Mouse (Mus musculus) forebrain, embryonic 13.5 days (tissue): Measurements from ENCODE around the gene Apeh. TPM values are rescaled to one million over a fixed set of nuclear protein-coding genes. Genes with fewer than 3 reads are reported as not detected.
A peak's percentile ranks its signal among the peaks of the same experiment; 100 is the strongest.

Experiments
- ATAC-seq: fragments of 200-750 bp; cut with Nextera tagmentation; 2 replicates; pipeline ENCODE4 v1.8.0; 2017
- H3K27ac ChIP-seq: fragments of 300-500 bp; sonication (generic); 2 replicates; pipeline ENCODE4 v1.5.1; 2015; ENCODE audit warnings: inconsistent platforms, mild to moderate bottlenecking, moderate library complexity
- H3K27me3 ChIP-seq: fragments of 300-500 bp; sonication (generic); 2 replicates; pipeline ENCODE4 v1.6.1; 2015; ENCODE audit warnings: mild to moderate bottlenecking, inconsistent platforms
- H3K36me3 ChIP-seq: fragments of 300-500 bp; sonication (generic); 2 replicates; pipeline ENCODE4 v1.6.1; 2015; ENCODE audit warnings: mild to moderate bottlenecking, inconsistent platforms; ENCODE audit not compliant: poor library complexity, severe bottlenecking
- H3K4me1 ChIP-seq: fragments of 300-500 bp; sonication (generic); 2 replicates; pipeline ENCODE4 v1.6.1; 2015; ENCODE audit warnings: inconsistent platforms
- H3K4me2 ChIP-seq: fragments of 300-500 bp; sonication (generic); 2 replicates; pipeline ENCODE4 v1.6.1; 2015; ENCODE audit warnings: inconsistent platforms, mild to moderate bottlenecking, moderate library complexity
- H3K4me3 ChIP-seq: fragments of 300-500 bp; sonication (generic); 2 replicates; pipeline ENCODE4 v1.5.1; 2015; ENCODE audit warnings: mild to moderate bottlenecking, inconsistent platforms
- H3K9ac ChIP-seq: fragments of 300-500 bp; sonication (generic); 2 replicates; pipeline ENCODE4 v1.6.1; 2015; ENCODE audit warnings: mild to moderate bottlenecking, inconsistent platforms
- H3K9me3 ChIP-seq: fragments of 300-500 bp; sonication (generic); replicated peaks from 2 replicates; pipeline ENCODE4 v1.6.1; 2016; ENCODE audit warnings: inconsistent platforms
- WGBS: fragments of 180-500 bp; shearing (Covaris S2); methylation state at CpG from one replicate; pipeline ENCODE4 v1.1.7; 2015; 5-methylcytosine and 5-hydroxymethylcytosine counted together
- polyA plus RNA-seq: library from polyadenylated mRNA; unstranded; fragments of >200 nt; fragmentation: Nextera tagmentation; extraction: Ambion mirVana; gene quantifications from 2 replicates; pipeline ENCODE4 v1.2.1, GENCODE M21; 2015

Gene Apeh
- polyA plus RNA-seq, 1 experiment from 2014 or later: 49.9 TPM

GRCm38 (mm10) chr9:108115290-108116077 is 21.1 kb upstream of the Apeh start:
- H3K4me3 ChIP-seq: no peak overlapping the region
- H3K9ac ChIP-seq: no peak overlapping the region
- WGBS: 77% methylated on average over 43 of the region's 43 CpGs
- H3K27me3 ChIP-seq: no peaks in the 10 kb centered on the region
- no peaks in the 10 kb centered on the region for H3K9me3 ChIP-seq
- no peak for ATAC-seq
- no peak overlapping the region for H3K27ac ChIP-seq
- H3K36me3 ChIP-seq: peaks cover 65% of the 10 kb centered on the region
- H3K4me1 ChIP-seq: peaks cover 12% of the 10 kb centered on the region
- no peak overlapping the region for H3K4me2 ChIP-seq

GRCm38 (mm10) chr9:108112719-108113340 is 18.4 kb upstream of the Apeh start:
- H3K9ac ChIP-seq: no peak overlapping the region
- WGBS: 95% methylated on average over 18 of the region's 18 CpGs
- H3K27ac ChIP-seq: no peak overlapping the region
- no peak overlapping the region for H3K4me3 ChIP-seq
- peaks cover 13% of the 10 kb centered on the region for H3K4me1 ChIP-seq
- H3K4me2 ChIP-seq: no peak overlapping the region
- peaks cover 74% of the 10 kb centered on the region for H3K36me3 ChIP-seq
- no peak for ATAC-seq
- H3K27me3 ChIP-seq: no peaks in the 10 kb centered on the region
- no peaks in the 10 kb centered on the region for H3K9me3 ChIP-seq

- Histone ChIP-seq H3K27ac (no peak overlapping the region), H3K9ac (0 out of 2 replicates have a peak overlapping the region, but pooled peaks have one; percentile 3), H3K4me3 (no peak overlapping the region), H3K36me3 (peaks cover 79% of the 10 kb centered on the region), H3K27me3 (no peaks in the 10 kb centered on the region), H3K9me3 (no peaks in the 10 kb centered on the region), H3K4me1 (peaks cover 13% of the 10 kb centered on the region), H3K4me2 (peak overlapping the region; percentile 39)
- no peak for ATAC-seq
- 79% methylated on average over 17 of the region's 17 CpGs for WGBS
Observed at GRCm38 (mm10) chr9:108111593-108112121, 17.3 kb upstream of the Apeh start.

- 0 out of 2 replicates have a peak overlapping the region, but pooled peaks have one; percentile 3 for H3K9ac ChIP-seq
- H3K4me1 ChIP-seq: peaks cover 13% of the 10 kb centered on the region
- 20% methylated on average over 22 of the region's 22 CpGs for WGBS
- ATAC-seq: no peak
- peaks cover 79% of the 10 kb centered on the region for H3K36me3 ChIP-seq
- H3K4me2 ChIP-seq: peak overlapping the region; percentile 39
- no peaks in the 10 kb centered on the region for H3K9me3 ChIP-seq
- H3K4me3 ChIP-seq: no peak overlapping the region; the same call in 1 of the 2 replicates
- H3K27ac ChIP-seq: peak overlapping the region; percentile 42; the same call in 1 of the 2 replicates
- no peaks in the 10 kb centered on the region for H3K27me3 ChIP-seq
Observed at GRCm38 (mm10) chr9:108111101-108111592, 16.7 kb upstream of the Apeh start.

- 94% methylated on average over 16 of the region's 16 CpGs for WGBS
- no peak overlapping the region for H3K9ac ChIP-seq
- no peak overlapping the region for H3K4me2 ChIP-seq
- ATAC-seq: no peak
- H3K4me1 ChIP-seq: peaks cover 16% of the 10 kb centered on the region
- no peak overlapping the region for H3K27ac ChIP-seq
- H3K27me3 ChIP-seq: no peaks in the 10 kb centered on the region
- H3K4me3 ChIP-seq: no peak overlapping the region
- H3K36me3 ChIP-seq: peaks cover 78% of the 10 kb centered on the region
- no peaks in the 10 kb centered on the region for H3K9me3 ChIP-seq
Observed at GRCm38 (mm10) chr9:108110160-108110559, 15.8 kb upstream of the Apeh start.

GRCm38 (mm10) chr9:108107867-108108266 is 13.5 kb upstream of the Apeh start:
- Histone ChIP-seq H3K9me3 (no peaks in the 10 kb centered on the region), H3K27ac (no peak overlapping the region), H3K36me3 (peaks cover 68% of the 10 kb centered on the region), H3K27me3 (no peaks in the 10 kb centered on the region), H3K4me1 (peaks cover 22% of the 10 kb centered on the region), H3K4me2 (no peak overlapping the region), H3K4me3 (no peak overlapping the region), H3K9ac (no peak overlapping the region)
- 95% methylated on average over 16 of the region's 16 CpGs for WGBS
- no peak for ATAC-seq

GRCm38 (mm10) chr9:108106090-108106489 is 11.7 kb upstream of the Apeh start:
- Histone ChIP-seq H3K9ac (no peak overlapping the region), H3K9me3 (no peaks in the 10 kb centered on the region), H3K4me2 (no peak overlapping the region), H3K4me3 (no peak overlapping the region), H3K27ac (no peak overlapping the region), H3K4me1 (peaks cover 16% of the 10 kb centered on the region), H3K27me3 (no peaks in the 10 kb centered on the region), H3K36me3 (peaks cover 67% of the 10 kb centered on the region)
- 92% methylated on average over 23 of the region's 23 CpGs for WGBS
- ATAC-seq: no peak

- ATAC-seq: no peak
- no peak overlapping the region for H3K4me2 ChIP-seq
- H3K36me3 ChIP-seq: peaks cover 61% of the 10 kb centered on the region
- no peak overlapping the region for H3K9ac ChIP-seq
- H3K4me3 ChIP-seq: no peak overlapping the region
- WGBS: 72% methylated on average over 12 of the region's 12 CpGs
- no peaks in the 10 kb centered on the region for H3K9me3 ChIP-seq
- H3K27ac ChIP-seq: no peak overlapping the region
- no peaks in the 10 kb centered on the region for H3K27me3 ChIP-seq
- H3K4me1 ChIP-seq: peaks cover 10% of the 10 kb centered on the region
Observed at GRCm38 (mm10) chr9:108105549-108105863, 11.1 kb upstream of the Apeh start.

- WGBS: 32% methylated on average over 31 of the region's 31 CpGs
- no peaks in the 10 kb centered on the region for H3K27me3 ChIP-seq
- H3K36me3 ChIP-seq: peaks cover 56% of the 10 kb centered on the region
- no peaks in the 10 kb centered on the region for H3K9me3 ChIP-seq
- no peak overlapping the region for H3K27ac ChIP-seq
- H3K4me1 ChIP-seq: peaks cover 9% of the 10 kb centered on the region
- no peak for ATAC-seq
- no peak overlapping the region for H3K4me3 ChIP-seq
- H3K9ac ChIP-seq: peak overlapping the region; percentile 41
- H3K4me2 ChIP-seq: no peak overlapping the region
Observed at GRCm38 (mm10) chr9:108104766-108105548, 10.6 kb upstream of the Apeh start.

GRCm38 (mm10) chr9:108099619-108100018 is 5.2 kb upstream of the Apeh start:
- no peak overlapping the region for H3K27ac ChIP-seq
- H3K4me3 ChIP-seq: no peak overlapping the region
- ATAC-seq: no peak
- no peaks in the 10 kb centered on the region for H3K9me3 ChIP-seq
- WGBS: 87% methylated on average over 8 of the region's 8 CpGs
- H3K27me3 ChIP-seq: no peaks in the 10 kb centered on the region
- H3K4me2 ChIP-seq: no peak overlapping the region
- H3K4me1 ChIP-seq: peaks cover 11% of the 10 kb centered on the region
- H3K9ac ChIP-seq: no peak overlapping the region
- peaks cover 39% of the 10 kb centered on the region for H3K36me3 ChIP-seq

GRCm38 (mm10) chr9:108095949-108096712 is 1.7 kb upstream of the Apeh start:
- Histone ChIP-seq H3K9ac (no peak overlapping the region), H3K4me2 (no peak overlapping the region), H3K4me3 (no peak overlapping the region), H3K4me1 (peaks cover 25% of the 10 kb centered on the region), H3K36me3 (peaks cover 36% of the 10 kb centered on the region), H3K27ac (no peak overlapping the region), H3K27me3 (no peaks in the 10 kb centered on the region), H3K9me3 (no peaks in the 10 kb centered on the region)
- 68% methylated on average over 10 of the region's 10 CpGs for WGBS
- no peak for ATAC-seq
